Mouse (Mus musculus) C2C12 (cell line): ENCODE data around the gene Trip10. TPM values are rescaled to one million over a fixed set of nuclear protein-coding genes. Genes with fewer than 3 reads are reported as not detected.

Source experiments
- H3K27me3 ChIP-seq: one replicate; pipeline ENCODE4 v1.6.1; 2011; ENCODE audit not compliant: control insufficient read depth, insufficient read depth, insufficient read length
- H3K36me3 ChIP-seq: one replicate; pipeline ENCODE4 v1.6.1; 2011; ENCODE audit not compliant: control insufficient read depth, insufficient read depth
- H3K4me3 ChIP-seq: one replicate; pipeline ENCODE4 v1.5.1; 2011; ENCODE audit warnings: mild to moderate bottlenecking, control low read depth; ENCODE audit not compliant: poor library complexity, insufficient read depth, severe bottlenecking
- H3K79me2 ChIP-seq: one replicate; pipeline ENCODE4 v1.6.1; 2011; ENCODE audit not compliant: control insufficient read depth, insufficient read depth
- H3K79me3 ChIP-seq: one replicate; pipeline ENCODE4 v1.6.1; 2011; ENCODE audit warnings: low read depth, control low read depth
- H3ac ChIP-seq: one replicate; pipeline ENCODE3; 2011; ENCODE audit warnings: low read depth; ENCODE audit not compliant: control insufficient read depth, insufficient read length
- CEBPB ChIP-seq: IDR thresholded peaks from one replicate; pipeline ENCODE4 v1.6.1; 2011; ENCODE audit warnings: low read depth, mild to moderate bottlenecking, control low read depth, moderate library complexity
- CTCF ChIP-seq: IDR thresholded peaks from one replicate; pipeline ENCODE4 v1.5.1; 2011; ENCODE audit not compliant: control insufficient read depth, insufficient read depth, insufficient read length
- FOSL1 ChIP-seq: IDR thresholded peaks from one replicate; pipeline ENCODE4 v1.8.0; 2011; ENCODE audit warnings: mild to moderate bottlenecking, low read length; ENCODE audit not compliant: poor library complexity, insufficient read depth, severe bottlenecking
- MAX ChIP-seq: IDR thresholded peaks from one replicate; pipeline ENCODE4 v1.6.1; 2011; ENCODE audit warnings: mild to moderate bottlenecking, control low read depth
- MYOD1 ChIP-seq: IDR thresholded peaks from one replicate; pipeline ENCODE4 v1.6.1; 2011; ENCODE audit warnings: low read depth; ENCODE audit not compliant: control insufficient read depth, insufficient read length
- MYOG ChIP-seq: IDR thresholded peaks from one replicate; pipeline ENCODE4 v1.6.1; 2011; ENCODE audit not compliant: control insufficient read depth, insufficient read length; ENCODE audit errors: extremely low read depth
- USF1 ChIP-seq: IDR thresholded peaks from one replicate; pipeline ENCODE4 v1.6.1; 2011; ENCODE audit warnings: low read depth, mild to moderate bottlenecking, control low read depth, moderate library complexity
- polyA plus RNA-seq: library from polyadenylated mRNA; unstranded; fragments of >200 nt; fragmentation: generic; extraction: Trizol; gene quantifications from one replicate; pipeline ENCODE4 v1.2.1, GENCODE M21; 2012; ENCODE audit warnings: missing spikeins

Trip10 gene
- polyA plus RNA-seq, 1 experiment: 45.7 TPM

- H3K4me3 ChIP-seq: no peak overlapping the region
- no peaks in the 10 kb centered on the region for H3K79me3 ChIP-seq
- no peak overlapping the region for H3ac ChIP-seq
- no peaks in the 10 kb centered on the region for H3K79me2 ChIP-seq
- TF ChIP-seq CEBPB (no peak), CTCF (no peak), USF1 (no peak), MYOD1 (no peak), MAX (no peak), FOSL1 (no peak), MYOG (no peak)
- peaks cover 3% of the 10 kb centered on the region for H3K27me3 ChIP-seq
- H3K36me3 ChIP-seq: no peaks in the 10 kb centered on the region
These were observed 17.1 kb upstream of the Trip10 start for GRCm38 (mm10) chr17:57232200-57232599.

DNA sequence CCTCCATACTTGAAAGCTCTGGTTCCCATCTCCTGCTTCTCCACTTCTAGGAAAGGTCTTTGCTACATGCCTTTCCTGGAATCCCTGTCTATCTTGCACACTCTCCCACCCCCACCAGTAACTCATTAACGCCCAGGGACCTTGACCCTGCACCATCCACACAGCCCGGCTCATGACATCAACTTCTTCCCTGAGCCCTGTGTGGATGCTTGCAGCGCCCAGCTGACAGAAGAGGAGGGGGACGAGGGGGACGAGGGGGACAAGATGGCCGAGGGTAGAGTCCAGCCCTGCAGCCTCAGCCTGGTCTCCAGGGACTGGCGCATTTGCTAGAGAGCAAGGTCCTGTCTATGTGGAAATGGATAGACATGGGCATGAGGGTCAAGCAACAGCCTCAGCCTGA is 16.2 kb upstream of the Trip10 start:
- Histone ChIP-seq H3K4me3 (no peak overlapping the region), H3K79me3 (no peaks in the 10 kb centered on the region), H3K79me2 (no peaks in the 10 kb centered on the region), H3ac (no peak overlapping the region), H3K36me3 (no peaks in the 10 kb centered on the region), H3K27me3 (peaks cover 3% of the 10 kb centered on the region)
- TF ChIP-seq FOSL1 (no peak), MYOG (no peak), USF1 (no peak), MYOD1 (no peak), CTCF (no peak), MAX (no peak), CEBPB (no peak)

DNA sequence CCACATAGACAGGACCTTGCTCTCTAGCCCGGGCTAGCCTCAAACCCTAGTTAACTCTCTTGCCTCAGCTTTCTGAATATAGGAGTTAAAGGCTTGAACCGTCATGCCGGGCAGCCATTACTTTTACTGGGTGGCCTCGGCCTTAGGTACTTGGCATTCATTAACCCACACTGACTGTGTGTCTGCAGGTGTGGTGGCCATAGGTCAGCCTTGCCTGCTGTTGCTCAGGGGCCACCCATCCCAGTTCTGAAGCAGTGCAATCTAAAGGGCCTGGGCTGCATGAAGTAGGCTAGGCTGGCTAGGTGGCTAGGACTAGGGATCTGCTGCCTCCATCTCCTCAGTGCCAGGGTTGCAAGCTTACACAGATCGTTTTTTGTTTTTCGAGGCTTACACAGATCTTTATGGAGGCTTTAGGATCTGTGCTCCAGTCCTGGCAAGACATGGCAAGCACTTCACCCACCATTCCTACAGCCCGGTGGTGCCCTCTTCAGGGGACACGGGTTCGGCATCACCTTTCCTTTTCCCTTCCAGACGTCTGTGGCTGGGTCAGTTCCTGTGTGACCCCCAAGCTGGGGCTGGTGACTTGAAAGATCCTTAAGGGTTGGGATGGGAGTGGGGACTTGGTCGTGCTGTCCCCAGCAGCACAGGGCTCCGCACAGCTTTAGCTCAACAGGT is 14.9 kb upstream of the Trip10 start:
- no peak overlapping the region for H3ac ChIP-seq

GRCm38 (mm10) chr17:57235803-57236202 is 13.5 kb upstream of the Trip10 start:
- no peak overlapping the region for H3K4me3 ChIP-seq
- peaks cover 3% of the 10 kb centered on the region for H3K27me3 ChIP-seq
- TF ChIP-seq FOSL1 (no peak), CEBPB (no peak), USF1 (no peak), CTCF (no peak), MAX (no peak), MYOD1 (no peak), MYOG (no peak)
- no peak overlapping the region for H3ac ChIP-seq
- no peaks in the 10 kb centered on the region for H3K79me3 ChIP-seq
- H3K36me3 ChIP-seq: no peaks in the 10 kb centered on the region
- no peaks in the 10 kb centered on the region for H3K79me2 ChIP-seq

More for the DNA sequence above, 14.9 kb upstream of the Trip10 start:
- Histone ChIP-seq H3K27me3 (peaks cover 3% of the 10 kb centered on the region), H3K36me3 (no peaks in the 10 kb centered on the region), H3K79me3 (no peaks in the 10 kb centered on the region), H3K4me3 (no peak overlapping the region), H3K79me2 (no peaks in the 10 kb centered on the region)
- TF ChIP-seq CTCF (no peak), MYOD1 (no peak), FOSL1 (no peak), MYOG (no peak), CEBPB (no peak), USF1 (no peak), MAX (no peak)

GRCm38 (mm10) chr17:57237181-57237580 is 12.1 kb upstream of the Trip10 start:
- TF ChIP-seq MYOG: no peak
- Histone ChIP-seq H3K79me2 (no peaks in the 10 kb centered on the region), H3ac (no peak overlapping the region), H3K4me3 (no peak overlapping the region), H3K27me3 (peaks cover 3% of the 10 kb centered on the region), H3K36me3 (no peaks in the 10 kb centered on the region), H3K79me3 (no peaks in the 10 kb centered on the region)

- Histone ChIP-seq H3ac (no peak overlapping the region), H3K79me2 (no peaks in the 10 kb centered on the region), H3K4me3 (no peak overlapping the region), H3K27me3 (no peaks in the 10 kb centered on the region), H3K79me3 (no peaks in the 10 kb centered on the region), H3K36me3 (peaks cover 3% of the 10 kb centered on the region)
- TF ChIP-seq CEBPB (no peak), CTCF (no peak), MAX (no peak), MYOG (no peak), USF1 (no peak), MYOD1 (no peak), FOSL1 (no peak)
These were observed 5.4 kb upstream of the Trip10 start for GRCm38 (mm10) chr17:57243650-57244370.
